Mouse (Mus musculus): ENCODE measurements around the gene Doc2a.
A peak's percentile ranks its signal among the peaks of the same experiment; 100 is the strongest.

GRCm38 (mm10) chr7:126825403-126825802, 21.8 kb upstream of the Doc2a start:
- TF ChIP-seq ZC3H11A (IDR thresholded peaks at IDR 0.05; ENCODE audit: borderline replicate concordance, low read depth, low read length) (no peak), MAFK (IDR thresholded peaks at IDR 0.05; ENCODE audit: insufficient read depth, low read depth, low read length) (no peak), HCFC1 (IDR thresholded peaks at IDR 0.05; ENCODE audit: borderline replicate concordance, insufficient read depth, low read length) (no peak), CHD2 (IDR thresholded peaks at IDR 0.05; ENCODE audit: low read depth, low read length) (no peak), ZNF384 (IDR thresholded peaks at IDR 0.05; ENCODE audit: low read depth, low read length) (peak; percentile 98)
